Mouse (Mus musculus) NIH3T3 (cell line): Measurements from ENCODE around the gene Gm20792.
"Not testable (repeated sequence)": the region's sequence is repeated elsewhere in the genome, so short reads cannot be mapped to it uniquely, and the experiment has no call there.

ENCODE experiments used
- DNase-seq: peaks from one replicate; pipeline ENCODE4 v3.0.0-alpha.2; 2012; ENCODE audit warnings: low read depth

Gm20792 gene

DNA sequence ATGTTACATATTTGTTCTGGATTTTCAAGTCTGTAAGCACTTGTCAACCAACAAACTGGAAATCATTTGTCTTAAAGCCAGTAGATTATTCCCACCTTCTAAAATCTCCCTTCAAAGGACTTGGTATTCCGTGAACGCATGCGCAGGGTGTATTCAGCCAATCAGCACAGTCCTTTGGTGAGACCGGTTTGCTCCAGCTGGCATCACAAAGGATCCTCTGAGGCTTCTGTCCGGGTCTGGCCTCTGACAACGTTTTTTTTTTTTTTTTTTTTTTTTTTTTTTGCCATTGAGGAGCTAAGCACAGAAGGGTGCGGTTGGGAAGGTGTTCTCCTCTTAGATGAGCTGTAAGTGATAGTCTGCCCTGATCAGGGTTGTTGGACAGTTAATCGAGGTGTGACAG is at the start of gene Gm20792:
TSS of gene Gm20792 (plus strand) at position 301 of the 400 bp plus-strand sequence.
- not testable (repeated sequence) for DNase-seq
